Mouse (Mus musculus) cerebellum, adult 8-10 months (tissue): Measurements from ENCODE around the gene Hdac1.
"Not testable (repeated sequence)": the region's sequence is repeated elsewhere in the genome, so short reads cannot be mapped to it uniquely, and the experiment has no call there.

Experiments
- DNase-seq: peaks from one replicate; pipeline ENCODE4 v3.0.0; 2022

Gene Hdac1

GRCm38 (mm10) chr4:129557256-129557808 is 14.8 kb upstream of the Hdac1 start:
- no peak for DNase-seq

GRCm38 (mm10) chr4:129556532-129557223 is 14.2 kb upstream of the Hdac1 start:
- peak; percentile 75 for DNase-seq

GRCm38 (mm10) chr4:129555862-129556531 is 13.5 kb upstream of the Hdac1 start:
- DNase-seq: no peak

- peak; percentile 51 for DNase-seq
Observed at GRCm38 (mm10) chr4:129555421-129555861, 12.9 kb upstream of the Hdac1 start.

- not testable (repeated sequence) for DNase-seq
Observed at GRCm38 (mm10) chr4:129554512-129554911, 12.0 kb upstream of the Hdac1 start.

DNA sequence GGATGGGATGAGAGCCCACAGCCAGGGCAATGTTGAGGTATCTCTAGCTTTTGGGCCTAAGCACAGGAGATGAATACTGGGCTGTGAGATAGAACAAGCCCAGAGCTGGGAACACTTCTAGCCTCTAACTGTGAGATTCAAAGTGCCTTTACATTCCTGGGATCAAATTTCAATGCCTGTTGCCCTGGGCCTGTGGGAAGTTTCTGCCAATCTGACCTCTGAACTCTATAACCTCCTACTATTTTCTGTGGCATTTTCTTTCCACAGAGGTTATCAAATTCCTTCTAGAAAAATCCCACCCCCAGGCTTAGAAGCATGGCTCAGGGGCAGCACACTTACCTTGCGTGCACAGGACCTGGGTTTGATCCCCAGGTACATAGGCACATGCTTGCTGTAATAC is 7.8 kb upstream of the Hdac1 start:
- no peak for DNase-seq

DNA sequence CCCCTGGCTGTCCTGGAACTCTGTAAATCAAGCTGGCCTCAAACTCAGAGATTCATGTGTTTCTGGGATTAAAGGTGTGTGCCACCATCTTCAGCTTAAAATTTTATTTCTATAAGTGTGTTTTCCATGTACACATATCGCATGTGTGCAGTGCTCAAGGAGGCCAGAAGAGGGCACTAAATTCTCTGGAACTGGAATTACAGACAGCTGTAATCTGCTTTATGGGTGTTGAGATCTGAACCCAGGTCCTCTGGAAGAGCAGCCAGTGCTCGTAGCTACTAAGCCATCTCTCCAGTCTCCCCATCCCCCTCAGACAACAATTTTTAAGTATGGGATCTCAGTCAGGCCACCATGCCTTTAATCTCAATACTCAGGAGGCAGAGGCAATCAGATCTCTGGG is 6.8 kb upstream of the Hdac1 start:
- no peak for DNase-seq

DNA sequence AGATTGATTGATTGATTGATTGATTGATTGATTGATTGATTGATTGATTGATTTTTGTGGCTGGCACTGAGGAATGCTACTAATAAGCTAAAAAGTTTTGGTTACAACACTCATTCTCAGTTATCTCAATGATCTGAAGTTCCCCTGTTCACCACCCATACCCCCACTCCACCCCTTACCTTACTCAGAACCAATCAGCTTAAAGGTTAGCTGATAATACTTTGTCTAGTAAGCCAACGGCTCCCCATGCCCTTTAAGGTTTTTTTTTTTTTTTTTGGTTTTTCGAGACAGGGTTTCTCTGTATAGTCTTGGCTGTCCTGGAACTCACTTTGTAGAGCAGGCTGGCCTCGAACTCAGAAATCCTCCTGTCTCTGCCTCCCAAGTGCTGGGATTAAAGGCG is 5.1 kb upstream of the Hdac1 start:
- DNase-seq: not testable (repeated sequence)

- no peak for DNase-seq
Observed at GRCm38 (mm10) chr4:129544106-129544505, 1.6 kb upstream of the Hdac1 start.

DNA sequence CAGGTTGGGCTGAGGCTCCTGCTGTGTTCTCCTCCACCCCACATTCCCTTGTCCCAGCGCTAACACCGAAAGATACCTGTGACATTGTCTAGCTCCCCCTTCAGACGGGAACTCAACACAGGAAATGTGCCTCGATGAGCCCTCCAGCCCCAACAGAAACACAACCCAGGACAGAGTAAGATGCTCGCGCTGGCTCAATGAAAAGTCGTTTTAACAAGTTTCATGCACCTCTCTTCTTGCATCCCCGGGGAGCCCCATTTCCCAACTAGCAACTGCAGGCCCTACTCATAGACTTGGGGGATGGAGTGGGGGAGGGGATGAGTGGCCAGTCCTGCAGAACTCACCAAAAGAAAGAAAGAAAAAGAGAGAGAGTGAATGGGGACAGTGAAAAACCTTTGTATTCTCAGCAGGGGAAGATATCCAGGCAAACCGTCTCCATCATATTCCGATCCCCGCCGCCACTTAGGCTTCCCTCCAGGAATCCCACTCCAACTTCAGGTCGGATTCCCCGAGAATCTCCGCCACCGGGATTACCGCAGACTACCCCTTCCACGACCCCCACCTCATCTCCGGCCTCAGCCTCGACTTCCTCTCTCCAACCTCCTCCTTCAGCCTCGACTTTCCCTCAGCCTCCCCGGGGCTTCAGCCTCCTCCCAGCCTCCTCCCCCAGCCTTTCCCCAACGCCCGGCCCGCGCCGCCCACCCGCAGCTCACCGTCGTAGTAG is 483 bp downstream of the Hdac1 start:
- peak; percentile 28 for DNase-seq

GRCm38 (mm10) chr4:129540012-129540411 is 2.5 kb downstream of the Hdac1 start:
- DNase-seq: peak; percentile 14

- DNase-seq: not testable (repeated sequence)
Observed at GRCm38 (mm10) chr4:129528901-129529300, 13.6 kb downstream of the Hdac1 start.

GRCm38 (mm10) chr4:129525889-129526288 is 16.6 kb downstream of the Hdac1 start:
- no peak for DNase-seq

DNA sequence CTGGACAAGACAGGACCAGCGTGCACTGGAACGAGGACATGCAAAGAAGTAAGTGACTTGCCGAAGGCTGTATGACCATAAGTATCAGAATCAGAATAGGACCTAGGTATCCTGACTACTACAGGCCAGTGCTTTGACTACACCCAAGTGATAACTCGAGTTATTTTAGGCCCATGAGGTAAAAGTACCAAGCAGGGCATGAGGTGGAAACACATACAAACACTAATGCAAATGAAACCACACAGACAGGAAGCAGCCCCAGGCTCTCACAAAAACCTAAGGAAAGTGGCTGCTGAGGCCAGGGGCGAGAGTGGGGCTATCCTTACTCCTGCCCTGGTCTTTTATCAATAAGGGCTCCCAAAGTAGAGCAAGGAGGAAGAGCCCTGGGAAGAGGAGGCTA is 17.2 kb downstream of the Hdac1 start:
- DNase-seq: no peak

GRCm38 (mm10) chr4:129518519-129518918 is 24.0 kb downstream of the Hdac1 start:
- no peak for DNase-seq

DNA sequence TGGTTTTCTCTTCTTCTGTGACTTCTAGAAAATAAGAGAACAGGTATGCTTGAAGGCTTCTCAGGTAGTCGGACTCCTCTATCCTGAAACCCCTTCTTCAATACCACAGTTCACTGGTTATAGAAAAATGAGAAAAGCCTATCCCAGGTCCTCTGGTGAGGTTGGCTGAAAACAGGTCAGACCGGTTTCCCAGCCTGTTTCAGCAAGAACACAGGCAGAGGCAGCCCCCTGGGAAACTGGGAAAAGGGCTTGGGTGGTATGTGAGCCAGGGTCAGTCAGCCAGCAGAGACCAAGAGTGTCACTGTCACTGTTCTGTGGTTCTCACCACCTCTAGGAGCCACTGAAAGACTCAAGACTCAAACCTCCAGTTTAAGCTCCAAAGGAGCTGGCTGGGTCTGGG is 25.6 kb downstream of the Hdac1 start:
- no peak for DNase-seq

DNA sequence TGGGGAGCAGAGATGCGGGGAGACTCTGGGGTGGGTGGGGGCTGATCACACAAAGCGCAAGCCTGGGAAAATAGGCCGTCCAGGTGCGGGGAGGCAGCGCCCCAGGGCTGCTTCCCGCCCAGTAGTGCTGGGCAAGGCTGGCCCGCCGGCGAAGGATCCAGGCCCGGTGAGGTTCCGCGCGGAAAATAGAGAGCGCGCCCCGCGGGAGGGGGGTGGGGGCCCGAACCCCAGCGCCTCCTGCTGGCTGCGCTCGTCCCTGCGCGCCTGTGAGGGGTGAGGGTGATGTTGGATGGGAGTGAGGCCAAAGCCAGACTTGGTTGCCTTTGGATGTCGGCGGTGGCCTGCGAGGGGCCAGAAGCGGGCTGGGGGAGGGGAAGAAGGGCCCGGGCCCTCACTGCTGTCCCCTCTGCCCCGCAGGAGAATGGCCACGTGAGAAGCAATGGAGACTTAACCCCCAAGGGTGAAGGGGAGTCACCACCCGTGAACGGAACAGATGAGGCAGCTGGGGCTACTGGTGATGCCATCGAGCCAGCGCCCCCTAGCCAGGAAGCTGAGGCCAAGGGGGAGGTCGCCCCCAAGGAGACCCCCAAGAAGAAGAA is 28.1 kb downstream of the Hdac1 start:
- no peak for DNase-seq

DNA sequence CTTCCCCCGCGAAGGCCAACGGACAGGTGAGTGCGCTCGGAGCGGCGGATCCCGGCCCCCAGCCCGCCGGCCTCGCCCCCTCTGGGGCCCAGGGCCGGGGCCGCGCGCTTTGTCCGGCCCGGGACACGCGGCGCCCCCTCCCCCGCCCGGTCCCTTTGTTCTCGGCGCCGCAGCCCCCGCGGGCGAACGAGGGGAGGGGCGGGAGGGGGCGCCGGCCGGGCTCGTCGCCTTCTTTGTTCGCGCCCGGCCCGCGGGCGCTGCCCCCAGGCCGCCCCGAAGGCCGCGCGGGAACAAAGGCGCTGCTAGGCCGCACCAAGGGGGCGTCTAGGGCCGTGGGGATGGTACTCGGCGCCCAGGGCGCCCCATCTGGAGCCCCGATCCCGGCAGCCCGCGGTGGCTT is 28.6 kb downstream of the Hdac1 start:
- DNase-seq: no peak

DNA sequence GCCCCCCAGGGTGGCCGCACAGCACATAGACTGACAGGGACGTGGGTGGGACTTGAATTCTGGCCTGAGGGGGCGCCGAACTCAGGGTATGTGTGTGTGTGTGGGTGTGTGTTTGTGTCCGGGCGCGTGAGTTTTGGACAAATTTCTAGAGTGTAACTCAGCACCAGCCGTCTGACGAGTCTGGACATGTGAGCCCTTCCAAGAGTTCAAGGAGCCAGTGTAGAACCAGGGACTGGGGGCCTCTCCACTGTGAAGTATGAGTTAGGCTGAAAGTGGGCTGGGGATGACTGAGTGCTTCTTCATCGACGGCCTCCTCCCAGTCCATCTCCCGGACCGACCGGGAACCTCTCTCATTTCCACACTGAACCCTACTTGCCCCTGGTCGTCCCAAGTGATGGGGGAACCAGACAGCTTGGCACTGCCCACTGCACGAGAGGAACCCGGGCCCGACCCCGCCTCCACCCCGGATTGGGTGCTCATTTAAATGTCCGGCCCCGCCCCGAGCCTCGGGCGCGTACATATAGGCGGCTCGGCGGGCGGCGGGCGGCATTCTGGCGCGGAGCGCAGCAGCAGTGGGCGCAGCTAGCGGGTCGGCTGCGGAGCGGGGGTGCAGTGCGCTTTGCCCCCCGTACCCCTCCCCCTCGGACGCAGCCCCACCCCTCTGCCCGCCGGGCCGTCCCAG is 29.3 kb downstream of the Hdac1 start, which contains the start of gene Marcksl1:
Marcksl1 (plus strand) TSS at position 496 of the 682 bp plus-strand sequence.
- no peak for DNase-seq

GRCm38 (mm10) chr4:129511413-129512096 is 31.0 kb downstream of the Hdac1 start:
- no peak for DNase-seq

GRCm38 (mm10) chr4:129510723-129511412 is 31.6 kb downstream of the Hdac1 start:
- DNase-seq: no peak
